Mouse (Mus musculus) CH12.LX (cell line): ENCODE data around the gene Spz1. TPM values are rescaled to one million over a fixed set of nuclear protein-coding genes. Genes with fewer than 3 reads are reported as not detected.

ENCODE experiments used
- DNase-seq: peaks from one replicate; pipeline ENCODE4 v3.0.0-alpha.2; 2013; ENCODE audit errors: extremely low read depth
- H3K27ac ChIP-seq: 2 replicates; pipeline ENCODE4 v1.5.1; 2012; ENCODE audit warnings: low read depth, mild to moderate bottlenecking, control low read depth, moderate library complexity; ENCODE audit not compliant: insufficient read depth
- H3K27me3 ChIP-seq: replicated peaks from 2 replicates; pipeline ENCODE3; 2012; ENCODE audit warnings: inconsistent platforms
- H3K36me3 ChIP-seq, 2 experiments: replicated peaks in 1 of 2; 2 replicates each; pipeline versions ENCODE3 to v1.6.1; 2012; ENCODE audit warnings: inconsistent platforms in 1 of 2, low read length in 1 of 2, mild to moderate bottlenecking in 1 of 2, mixed read lengths in 1 of 2, moderate library complexity in 1 of 2; ENCODE audit not compliant: control insufficient read depth in 1 of 2, insufficient read depth in 1 of 2
- H3K4me1 ChIP-seq, 2 experiments: 2 replicates each; pipeline ENCODE4 v1.6.1; 2012; ENCODE audit warnings: inconsistent platforms in 1 of 2, moderate library complexity in 1 of 2; ENCODE audit not compliant: insufficient read depth in 2 of 2, control insufficient read depth in 1 of 2
- H3K4me2 ChIP-seq: 2 replicates; pipeline ENCODE4 v1.6.1; 2012; ENCODE audit warnings: low read depth, mild to moderate bottlenecking, control low read depth; ENCODE audit not compliant: poor library complexity, insufficient read depth, severe bottlenecking
- H3K4me3 ChIP-seq, 3 experiments: fragments of 150-350 bp in 1 of 3; sonication (generic) in 1 of 3; replicated peaks in 1 of 3; 2 replicates each; pipeline versions ENCODE3 to v1.5.1; 2011 to 2012; ENCODE audit warnings: low read depth in 2 of 3, low read length in 2 of 3, mild to moderate bottlenecking in 2 of 3, moderate library complexity in 2 of 3, control low read depth in 1 of 3, improper control_type of control experiment in 1 of 3, inconsistent platforms in 1 of 3, mixed read lengths in 1 of 3; ENCODE audit not compliant: poor library complexity in 1 of 3
- H3K79me2 ChIP-seq: replicated peaks from 2 replicates; pipeline ENCODE4 v1.6.1; 2012; ENCODE audit warnings: mild to moderate bottlenecking, moderate library complexity; ENCODE audit not compliant: control insufficient read depth, poor library complexity, insufficient read depth, severe bottlenecking; ENCODE audit errors: extremely low read depth
- H3K9ac ChIP-seq: 2 replicates; pipeline ENCODE4 v1.6.1; 2012; ENCODE audit warnings: low read depth, mild to moderate bottlenecking, control low read depth, moderate library complexity; ENCODE audit not compliant: insufficient read depth
- H3K9me3 ChIP-seq: replicated peaks from 2 replicates; pipeline ENCODE3; 2012; ENCODE audit warnings: low read length, inconsistent platforms, mixed read lengths
- CHD2 ChIP-seq: IDR thresholded peaks from 2 replicates; pipeline ENCODE4 v1.6.1; 2011; ENCODE audit warnings: low read length, improper control_type of control experiment
- CTCF ChIP-seq, 2 experiments: IDR thresholded peaks in 1 of 2; conservative IDR thresholded peaks in 1 of 2; 2 replicates each; pipeline ENCODE4 v1.5.1; 2011 to 2012; ENCODE audit warnings: low read depth in 2 of 2, low read length in 2 of 2, improper control_type of control experiment in 1 of 2, inconsistent platforms in 1 of 2, mild to moderate bottlenecking in 1 of 2, moderate library complexity in 1 of 2
- E2F4 ChIP-seq: IDR thresholded peaks from 2 replicates; pipeline ENCODE4 v1.6.1; 2011; ENCODE audit warnings: low read depth, low read length, improper control_type of control experiment; ENCODE audit not compliant: insufficient replicate concordance
- ELF1 ChIP-seq: IDR thresholded peaks from 2 replicates; pipeline ENCODE4 v1.6.1; 2014; ENCODE audit warnings: low read depth, mild to moderate bottlenecking, inconsistent platforms, low read length, improper control_type of control experiment
- EP300 ChIP-seq: IDR thresholded peaks from 2 replicates; pipeline ENCODE4 v1.6.1; 2011; ENCODE audit warnings: low read length, improper control_type of control experiment
- JUN ChIP-seq: IDR thresholded peaks from 2 replicates; pipeline ENCODE4 v1.6.1; 2011; ENCODE audit warnings: low read depth, mild to moderate bottlenecking, low read length, improper control_type of control experiment, moderate library complexity; ENCODE audit not compliant: insufficient read depth
- MAFK ChIP-seq: IDR thresholded peaks from 2 replicates; pipeline ENCODE4 v1.6.1; 2011; ENCODE audit warnings: low read length, improper control_type of control experiment; ENCODE audit not compliant: insufficient replicate concordance
- MAZ ChIP-seq: IDR thresholded peaks from 2 replicates; pipeline ENCODE4 v1.6.1; 2012; ENCODE audit warnings: low read depth, mild to moderate bottlenecking, inconsistent platforms, low read length, improper control_type of control experiment, moderate library complexity
- MXI1 ChIP-seq: IDR thresholded peaks from 2 replicates; pipeline ENCODE4 v1.6.1; 2011; ENCODE audit warnings: mild to moderate bottlenecking, low read depth, low read length, improper control_type of control experiment
- MYC ChIP-seq: IDR thresholded peaks from 2 replicates; pipeline ENCODE4 v1.6.1; 2011; ENCODE audit warnings: low read depth, mild to moderate bottlenecking, improper control_type of control experiment, low read length
- NRF1 ChIP-seq: IDR thresholded peaks from 2 replicates; pipeline ENCODE4 v1.6.1; 2014; ENCODE audit warnings: low read depth, mild to moderate bottlenecking, inconsistent platforms, low read length, improper control_type of control experiment, moderate library complexity
- UBTF ChIP-seq: IDR thresholded peaks from 2 replicates; pipeline ENCODE4 v1.6.1; 2012; ENCODE audit warnings: low read depth, mild to moderate bottlenecking, inconsistent platforms, low read length, improper control_type of control experiment, moderate library complexity
- ZKSCAN1 ChIP-seq: IDR thresholded peaks from 2 replicates; pipeline ENCODE4 v1.6.1; 2012; ENCODE audit warnings: low read depth, inconsistent platforms, low read length, improper control_type of control experiment, borderline replicate concordance
- ZMIZ1 ChIP-seq: IDR thresholded peaks from 2 replicates; pipeline ENCODE4 v1.6.1; 2012; ENCODE audit warnings: low read depth, mild to moderate bottlenecking, inconsistent platforms, low read length, improper control_type of control experiment
- dilution Hi-C: fragments of 300-500 bp; cut with MboI; formaldehyde crosslinking; loops from 2 replicates; pipeline ENCODE4 v1.14.3; 2020; ENCODE audit warnings: low sequenced_read_pairs; ENCODE audit not compliant: extremely low pct_unique_long_range_greater_than_20kb, extremely low pct_ligation_motif_present
- in situ Hi-C: fragments of 300-500 bp; cut with MboI; formaldehyde crosslinking; loops from 3 replicates; pipeline ENCODE4 v1.14.3; 2019; ENCODE audit warnings: low sequenced_read_pairs, low pct_ligation_motif_present, low pct_unique_long_range_greater_than_20kb, mixed read lengths
- polyA plus RNA-seq: library from polyadenylated mRNA; unstranded; fragments of >175 nt; gene quantifications from 2 replicates; pipeline ENCODE4 v1.2.1, GENCODE M21; 2012; ENCODE audit warnings: low read depth; ENCODE audit not compliant: insufficient read length
- total RNA-seq, 2 experiments: library from RNA; depleted of rRNA; stranded (reverse); fragments of 300-350 nt in 1 of 2; fragments of >200 nt in 1 of 2; gene quantifications; 2 replicates each; pipeline ENCODE4 v1.2.3; 2012 to 2014

The Spz1 gene
- total and polyA plus RNA-seq, 3 experiments, result not detected

- Histone ChIP-seq H3K27ac (no peak overlapping the region), H3K36me3 (no peaks in the 10 kb centered on the region), H3K4me3 (no peak overlapping the region), H3K9ac (no peak overlapping the region), H3K4me2 (no peak overlapping the region), H3K79me2 (no peaks in the 10 kb centered on the region), H3K4me1 (no peaks in the 10 kb centered on the region), H3K9me3 (no peaks in the 10 kb centered on the region), H3K27me3 (peaks cover 2% of the 10 kb centered on the region)
- dilution Hi-C loops, result no loop called here
- in situ Hi-C loops, result no loop called here
- TF ChIP-seq MYC (no peak), JUN (no peak), ELF1 (no peak), EP300 (no peak), ZKSCAN1 (no peak), MAZ (no peak), MXI1 (no peak), UBTF (no peak), NRF1 (no peak)
- DNase-seq, result no peak
Measured at GRCm38 (mm10) chr13:92557229-92557628, 18.7 kb downstream of the Spz1 start.

DNA sequence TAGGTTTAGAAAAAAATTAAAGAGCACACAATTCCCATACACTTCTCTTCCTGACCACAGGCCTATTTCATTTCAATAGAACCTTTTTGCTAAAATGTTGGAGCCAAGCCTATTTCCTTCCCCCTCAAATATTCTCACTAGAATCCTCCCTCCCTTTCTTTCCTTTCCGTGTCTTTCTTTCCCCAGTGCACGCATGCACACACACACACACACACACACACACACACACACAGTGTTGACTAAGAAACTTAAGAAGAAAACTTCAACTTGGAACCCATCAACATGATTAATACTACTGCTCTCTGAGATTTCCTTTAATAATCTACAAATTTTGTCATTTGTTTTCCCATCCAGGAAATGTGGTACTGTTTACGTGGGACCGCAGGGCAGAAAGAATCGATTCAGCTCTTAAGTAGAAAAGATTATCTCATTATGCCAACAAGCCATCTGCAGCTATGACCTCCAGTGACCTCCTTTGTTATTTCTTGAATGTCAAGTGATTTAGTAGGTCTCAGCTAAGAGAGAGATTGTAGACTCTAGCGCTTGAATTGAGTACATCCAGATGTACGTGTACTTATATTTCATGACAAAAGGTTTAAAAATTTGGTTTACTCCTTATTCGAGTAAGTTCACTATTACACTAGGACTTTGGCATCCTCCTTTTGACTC is 19.4 kb downstream of the Spz1 start:
- H3K4me3 ChIP-seq, result no peak overlapping the region
- no peaks in the 10 kb centered on the region for H3K4me1 ChIP-seq
- H3K9ac ChIP-seq, result no peak overlapping the region
- no peak overlapping the region for H3K4me2 ChIP-seq
- TF ChIP-seq MXI1 (no peak), E2F4 (no peak), ZMIZ1 (no peak), CTCF (conservative IDR thresholded peaks at IDR 0.05 in 1 of 2, IDR thresholded peaks at IDR 0.05 in 1 of 2; ENCODE audit: low read depth in 2 of 2, low read length in 2 of 2) (no peak), CHD2 (no peak), MAFK (no peak), MAZ (no peak), JUN (no peak)
- TF ChIP-seq, all 38 proteins: peak for 0
- H3K79me2 ChIP-seq, result no peaks in the 10 kb centered on the region
- no peak for DNase-seq
- no peaks in the 10 kb centered on the region for H3K9me3 ChIP-seq
- H3K27ac ChIP-seq, result no peak overlapping the region
- in situ Hi-C loops (no loop called here), dilution Hi-C loops (no loop called here)
- peaks cover 2% of the 10 kb centered on the region for H3K27me3 ChIP-seq
- H3K36me3 ChIP-seq, result no peaks in the 10 kb centered on the region
